Mouse (Mus musculus): ENCODE measurements around the gene Samd8. TPM values are rescaled to one million over a fixed set of nuclear protein-coding genes. Genes with fewer than 3 reads are reported as not detected.
A peak's percentile ranks its signal among the peaks of the same experiment; 100 is the strongest.

The Samd8 gene
- polyA plus RNA-seq (2016; fragmentation: Nextera tagmentation; extraction: Ambion mirVana), result 10.4 and 11.7 TPM in 2 replicates

DNA sequence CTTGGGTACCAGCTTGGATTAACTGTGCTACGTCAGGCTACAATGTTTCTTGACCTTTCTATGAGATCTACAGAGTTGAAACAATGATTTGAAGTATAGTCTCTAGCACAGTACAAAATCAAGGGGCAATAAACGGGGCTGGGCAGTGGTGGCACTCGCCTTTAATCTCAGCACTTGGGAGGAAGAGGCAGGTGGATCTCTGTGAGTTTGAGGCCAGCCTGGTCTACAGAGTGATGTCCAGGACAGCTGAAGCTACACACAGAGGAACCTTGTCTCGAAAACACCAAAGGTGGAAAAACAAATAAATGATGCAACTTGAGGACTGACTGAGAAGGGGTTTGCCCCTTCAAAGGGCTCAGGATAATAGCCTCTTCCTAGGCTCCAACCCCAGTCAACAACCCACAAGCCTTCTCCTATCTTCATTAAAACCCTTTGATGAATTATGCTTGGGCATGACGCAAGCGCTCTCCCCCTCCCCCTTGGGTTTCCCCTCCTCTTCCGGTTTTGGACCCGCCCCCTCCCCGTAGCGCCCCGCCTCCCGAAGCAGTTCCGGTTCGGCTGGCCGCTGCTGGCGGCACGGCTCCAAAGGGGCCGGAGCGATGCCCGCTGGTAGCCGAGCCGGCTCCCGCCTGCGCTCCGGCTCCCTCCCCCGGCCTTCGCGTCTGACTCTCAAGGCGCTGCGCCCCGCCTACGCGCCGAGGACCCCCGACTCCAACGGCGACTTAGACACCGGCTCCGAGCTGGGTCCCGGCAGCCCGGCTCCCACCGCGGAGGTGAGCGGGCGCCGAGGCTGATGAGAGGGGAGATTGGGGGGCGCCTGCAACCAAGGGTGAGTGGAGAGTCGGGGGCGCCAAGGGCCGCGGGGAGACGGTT, at the start of gene Samd8:
Gene Samd8 (plus strand): TSS at position 524 of the 873 bp plus-strand sequence.
- peak within 1 kb of the TSS; percentile 97 for H3K4me3 ChIP-seq (replicated peaks)
- no peaks in the 10 kb centered on the region for H3K36me3 ChIP-seq
- no peaks in the 10 kb centered on the region for H3K27me3 ChIP-seq
- WGBS, result 8% methylated on average over 47 of the region's 52 CpGs
- peak within 1 kb of the TSS; percentile 78 for H3K4me2 ChIP-seq
- no peaks in the 10 kb centered on the region for H3K9me3 ChIP-seq
- H3K4me1 ChIP-seq (replicated peaks), result peaks cover 18% of the 10 kb centered on the region
- H3K9ac ChIP-seq (replicated peaks), result peak within 1 kb of the TSS; percentile 79
- peak within 1 kb of the TSS; percentile 87 for H3K27ac ChIP-seq
- peak; percentile 79 for ATAC-seq (ENCODE audit: insufficient number of reproducible peaks, insufficient read depth, low FRiP score, low TSS enrichment, low read depth)

DNA sequence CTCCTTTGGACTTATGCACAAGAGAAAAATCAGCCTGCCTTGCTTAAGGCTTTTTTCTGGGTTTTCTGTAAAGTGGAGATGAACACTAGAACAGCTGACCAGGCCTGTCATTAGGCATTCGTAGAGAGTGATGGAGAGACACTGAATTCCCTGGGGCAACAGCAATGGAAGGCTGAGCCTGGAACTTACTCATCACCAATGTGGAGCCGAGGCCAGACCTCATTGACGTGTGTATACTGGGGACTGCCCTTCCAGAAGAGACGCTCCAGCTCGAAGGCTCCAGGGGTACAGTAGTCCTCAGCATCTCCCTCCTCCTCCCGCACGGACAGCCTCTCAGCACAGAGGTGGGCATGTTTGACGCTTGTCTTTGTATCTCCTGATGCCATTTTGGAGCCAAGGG, 47.6 kb upstream of the Samd8 start:
- H3K27me3 ChIP-seq, result no peaks in the 10 kb centered on the region
- 90% methylated on average over 8 of the region's 8 CpGs for WGBS
- H3K4me1 ChIP-seq (replicated peaks), result peaks cover 22% of the 10 kb centered on the region
- no peaks in the 10 kb centered on the region for H3K9me3 ChIP-seq
- no peaks in the 10 kb centered on the region for H3K36me3 ChIP-seq
- H3K9ac ChIP-seq (replicated peaks), result no peak overlapping the region
- H3K4me2 ChIP-seq, result no peak overlapping the region
- no peak for ATAC-seq (ENCODE audit: insufficient number of reproducible peaks, insufficient read depth, low FRiP score, low TSS enrichment, low read depth)
- H3K27ac ChIP-seq, result no peak overlapping the region
- no peak overlapping the region for H3K4me3 ChIP-seq (replicated peaks)

DNA sequence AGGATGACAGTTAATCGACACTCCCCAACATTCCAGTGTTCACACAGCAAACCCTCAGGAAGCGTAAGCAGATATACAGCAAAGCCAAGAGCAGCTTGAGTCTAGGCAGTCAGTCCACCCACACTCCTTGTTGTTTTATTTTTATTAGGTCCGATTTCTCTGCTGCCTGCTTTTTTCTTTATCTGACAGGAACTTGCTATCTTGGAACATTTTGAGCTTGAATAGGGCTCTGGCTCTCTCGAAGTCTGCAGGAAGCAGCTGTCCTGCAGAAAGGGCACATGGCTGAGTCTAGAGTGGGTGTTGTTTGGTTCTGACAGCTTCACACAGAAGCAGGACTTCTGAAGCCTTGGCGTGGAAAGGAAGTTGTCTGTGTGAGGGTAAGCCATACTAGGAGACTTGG, 47.1 kb upstream of the Samd8 start:
- no peak for ATAC-seq (ENCODE audit: insufficient number of reproducible peaks, insufficient read depth, low FRiP score, low TSS enrichment, low read depth)

DNA sequence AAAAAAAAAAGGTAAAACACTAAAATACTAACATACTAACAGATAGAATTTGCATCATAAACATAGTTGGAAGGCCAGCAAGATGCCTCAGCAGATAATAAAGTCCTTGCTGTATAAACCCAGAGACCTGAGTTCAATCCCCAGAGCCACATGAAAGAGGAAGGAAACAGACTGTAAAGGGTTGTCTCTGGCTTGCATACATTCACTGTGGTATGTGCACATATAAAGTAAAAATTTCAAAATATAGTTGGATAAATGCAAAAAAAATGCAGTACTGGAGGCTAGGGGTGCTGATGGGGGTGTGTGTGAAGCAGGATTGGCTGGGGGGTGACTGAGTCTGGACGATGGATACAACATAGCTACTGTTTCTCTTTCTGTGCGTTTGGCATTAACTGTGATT, 44.9 kb upstream of the Samd8 start:
- Histone ChIP-seq H3K36me3 (no peaks in the 10 kb centered on the region), H3K4me2 (no peak overlapping the region), H3K9me3 (no peaks in the 10 kb centered on the region), H3K9ac (replicated peaks) (no peak overlapping the region), H3K4me3 (replicated peaks) (no peak overlapping the region), H3K4me1 (replicated peaks) (peaks cover 20% of the 10 kb centered on the region), H3K27me3 (no peaks in the 10 kb centered on the region), H3K27ac (no peak overlapping the region; the same call in 1 of the 2 replicates)
- WGBS, result 95% methylated on average over 2 of the region's 2 CpGs
- no peak for ATAC-seq (ENCODE audit: insufficient number of reproducible peaks, insufficient read depth, low FRiP score, low TSS enrichment, low read depth)

More for the DNA sequence above, 47.1 kb upstream of the Samd8 start:
- no peaks in the 10 kb centered on the region for H3K9me3 ChIP-seq
- H3K4me3 ChIP-seq (replicated peaks), result no peak overlapping the region
- 79% methylated on average over 5 of the region's 5 CpGs for WGBS
- H3K36me3 ChIP-seq, result no peaks in the 10 kb centered on the region
- H3K27me3 ChIP-seq, result no peaks in the 10 kb centered on the region
- peaks cover 16% of the 10 kb centered on the region for H3K4me1 ChIP-seq (replicated peaks)
- H3K9ac ChIP-seq (replicated peaks), result no peak overlapping the region
- no peak overlapping the region for H3K4me2 ChIP-seq
- no peak overlapping the region for H3K27ac ChIP-seq

DNA sequence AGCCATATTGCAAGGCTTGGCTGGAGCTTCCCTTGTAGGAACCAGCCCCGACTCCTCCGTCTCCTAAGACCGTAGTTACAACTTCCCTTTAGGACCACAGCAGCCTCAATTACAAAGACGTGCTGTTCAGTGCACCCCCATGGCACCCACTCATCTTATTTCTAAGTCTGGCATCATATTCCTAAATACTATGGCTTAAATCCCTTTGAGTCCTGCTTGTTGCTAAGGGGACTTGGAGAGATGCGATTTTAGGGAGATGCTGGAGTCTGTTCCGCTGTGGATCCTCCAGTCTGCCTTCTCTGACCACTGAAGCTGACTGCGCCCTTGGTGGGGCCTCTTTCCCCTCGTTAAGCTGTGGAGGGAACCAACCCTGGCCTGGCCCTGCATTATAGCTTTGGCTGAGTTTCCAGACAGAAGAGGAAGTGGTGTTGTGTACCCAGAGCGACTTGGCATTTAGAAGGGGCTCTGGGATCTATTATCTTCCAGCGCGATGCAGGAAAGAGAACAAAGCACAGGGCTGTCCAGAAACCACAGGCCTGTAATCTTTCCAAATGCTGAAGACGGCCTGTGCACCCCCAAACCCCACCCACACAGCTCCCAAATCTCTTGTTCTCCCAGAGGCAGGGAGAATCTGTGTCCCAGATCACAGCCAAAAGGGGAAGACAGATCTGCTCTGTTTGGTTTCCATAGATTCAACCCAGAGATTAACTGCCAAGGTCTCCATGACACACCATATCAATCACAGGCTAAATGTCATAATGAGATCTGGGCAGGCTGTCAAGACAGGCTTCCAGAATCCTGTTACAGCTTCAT, 43.4 kb upstream of the Samd8 start:
- 44% methylated on average over 12 of the region's 12 CpGs for WGBS
- peak; percentile 72; the same call in 1 of the 2 replicates for ATAC-seq (ENCODE audit: insufficient number of reproducible peaks, insufficient read depth, low FRiP score, low TSS enrichment, low read depth)
- peak overlapping the region; percentile 90 for H3K27ac ChIP-seq
- no peaks in the 10 kb centered on the region for H3K36me3 ChIP-seq
- H3K27me3 ChIP-seq, result no peaks in the 10 kb centered on the region
- no peak overlapping the region for H3K9ac ChIP-seq (replicated peaks)
- no peaks in the 10 kb centered on the region for H3K9me3 ChIP-seq
- H3K4me1 ChIP-seq (replicated peaks), result peaks cover 26% of the 10 kb centered on the region
- H3K4me3 ChIP-seq (replicated peaks), result no peak overlapping the region
- no peak overlapping the region for H3K4me2 ChIP-seq

DNA sequence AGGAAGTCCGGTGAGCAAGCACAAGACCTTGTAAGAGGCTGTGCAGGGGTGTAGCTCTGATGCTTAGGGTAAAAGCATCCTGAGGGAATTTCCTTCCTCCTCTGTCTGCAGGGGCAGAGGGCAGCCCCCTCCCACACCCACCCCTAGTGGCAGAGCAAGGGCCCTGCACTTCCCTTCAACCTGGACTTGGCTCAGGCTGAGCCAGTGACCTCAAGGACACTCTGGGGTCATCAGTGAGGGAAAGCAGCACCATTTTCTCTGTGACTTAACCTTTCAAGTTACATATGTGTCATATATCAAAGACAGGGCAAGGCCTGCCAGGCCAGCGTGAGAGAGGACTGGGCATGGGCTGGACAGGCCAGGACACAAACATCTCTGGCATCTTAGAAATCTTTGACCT, 40.8 kb upstream of the Samd8 start:
- ATAC-seq (ENCODE audit: insufficient number of reproducible peaks, insufficient read depth, low FRiP score, low TSS enrichment, low read depth), result no peak
- Histone ChIP-seq H3K27me3 (no peaks in the 10 kb centered on the region), H3K4me3 (replicated peaks) (no peak overlapping the region), H3K9me3 (no peaks in the 10 kb centered on the region), H3K4me2 (no peak overlapping the region), H3K36me3 (no peaks in the 10 kb centered on the region), H3K9ac (replicated peaks) (no peak overlapping the region), H3K4me1 (replicated peaks) (peaks cover 28% of the 10 kb centered on the region), H3K27ac (no peak overlapping the region)
- 45% methylated on average over 2 of the region's 2 CpGs for WGBS

DNA sequence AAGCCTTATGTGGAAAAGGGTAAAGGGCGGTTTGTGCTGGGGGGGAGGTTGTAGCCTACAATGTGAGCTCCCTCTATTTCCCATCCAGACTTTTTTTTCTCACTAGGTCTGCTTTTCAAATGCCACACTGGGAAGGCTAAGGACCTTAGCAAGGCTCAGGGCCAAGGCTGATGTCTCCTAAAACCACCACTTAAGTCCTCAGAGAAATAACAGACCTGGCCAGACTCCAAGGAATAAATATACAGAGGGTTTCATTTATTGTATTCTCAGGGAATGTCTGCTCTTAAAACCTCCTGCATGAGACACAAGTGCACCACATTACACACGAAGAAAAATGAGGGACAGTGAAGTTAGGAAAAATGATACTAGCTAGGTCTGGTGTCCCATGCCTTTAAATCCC, 39.1 kb upstream of the Samd8 start:
- Histone ChIP-seq H3K9ac (replicated peaks) (no peak overlapping the region), H3K4me2 (no peak overlapping the region), H3K27ac (peak overlapping the region; percentile 60), H3K4me1 (replicated peaks) (peaks cover 31% of the 10 kb centered on the region), H3K9me3 (no peaks in the 10 kb centered on the region), H3K27me3 (no peaks in the 10 kb centered on the region), H3K36me3 (no peaks in the 10 kb centered on the region), H3K4me3 (replicated peaks) (no peak overlapping the region)
- ATAC-seq (ENCODE audit: insufficient number of reproducible peaks, insufficient read depth, low FRiP score, low TSS enrichment, low read depth), result no peak
- 69% methylated on average over 2 of the region's 2 CpGs for WGBS

DNA sequence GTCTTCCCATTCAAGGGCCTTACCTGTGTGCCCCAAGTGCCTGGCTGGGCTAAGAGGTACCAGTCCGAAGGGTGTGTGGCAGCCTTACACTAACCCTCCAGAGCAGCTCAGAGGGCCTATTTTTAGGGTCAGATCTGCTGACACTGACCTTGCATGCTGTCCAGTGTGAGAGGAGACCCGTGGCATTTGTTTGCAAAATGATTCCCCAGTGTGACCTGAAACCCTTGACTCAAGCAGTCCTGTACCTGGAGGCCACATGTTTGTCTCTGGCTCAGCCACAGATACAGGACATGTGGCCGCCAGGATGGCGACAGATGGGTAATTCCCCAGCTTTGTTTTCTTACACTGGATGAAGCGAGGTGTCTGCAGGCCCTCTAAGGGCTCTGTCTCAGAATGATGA, 35.8 kb upstream of the Samd8 start, which contains the start of gene Dupd1:
Gene Dupd1 (minus strand): TSS at position 91 of the 400 bp plus-strand sequence.
- Histone ChIP-seq H3K27me3 (no peaks in the 10 kb centered on the region), H3K36me3 (no peaks in the 10 kb centered on the region), H3K9me3 (no peaks in the 10 kb centered on the region), H3K27ac (no peak within 1 kb of the TSS), H3K4me2 (no peak within 1 kb of the TSS), H3K9ac (replicated peaks) (no peak within 1 kb of the TSS), H3K4me1 (replicated peaks) (peaks cover 25% of the 10 kb centered on the region), H3K4me3 (replicated peaks) (no peak within 1 kb of the TSS)
- no peak for ATAC-seq (ENCODE audit: insufficient number of reproducible peaks, insufficient read depth, low FRiP score, low TSS enrichment, low read depth)
- 62% methylated on average over 5 of the region's 5 CpGs for WGBS

DNA sequence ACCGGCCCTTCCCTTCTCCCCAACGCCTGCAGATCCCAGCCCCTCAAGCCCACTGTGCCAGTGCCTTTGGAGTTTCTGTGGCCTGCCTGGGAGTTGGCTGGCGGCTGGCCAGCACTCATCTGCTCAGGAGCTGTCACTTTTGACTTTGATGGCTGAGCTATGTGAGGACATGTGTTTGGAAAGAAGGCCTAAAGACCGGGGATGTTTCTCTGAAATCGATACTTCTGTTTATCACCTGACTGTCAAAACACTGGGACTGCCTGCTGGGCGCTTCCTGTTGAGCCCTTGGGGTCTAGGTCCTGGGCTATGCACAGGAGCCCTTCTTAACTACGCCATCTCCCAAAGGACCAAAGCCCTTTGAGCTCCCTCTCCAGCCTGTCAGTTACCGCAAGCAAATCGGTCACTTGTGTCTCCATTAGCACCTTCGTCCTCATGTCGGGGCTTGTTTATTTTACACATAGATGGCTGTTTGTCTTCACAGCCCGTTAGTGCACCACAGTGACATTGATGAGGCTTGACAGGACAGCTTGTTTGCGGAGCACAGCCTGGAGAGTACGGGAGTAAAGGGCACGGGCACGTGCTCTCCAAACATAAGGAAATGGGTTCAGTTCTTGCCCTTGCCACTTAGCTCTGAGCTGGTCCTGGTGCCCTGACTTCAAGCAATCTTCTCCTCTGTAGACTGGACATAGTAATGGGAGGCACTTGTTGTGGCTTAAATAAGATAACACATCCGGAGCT, 30.5 kb upstream of the Samd8 start:
- no peak overlapping the region for H3K9ac ChIP-seq (replicated peaks)
- no peaks in the 10 kb centered on the region for H3K36me3 ChIP-seq
- H3K4me1 ChIP-seq (replicated peaks), result peaks cover 29% of the 10 kb centered on the region
- WGBS, result 26% methylated on average over 17 of the region's 17 CpGs
- no peak overlapping the region for H3K4me3 ChIP-seq (replicated peaks)
- H3K27ac ChIP-seq, result peak overlapping the region; percentile 79
- ATAC-seq (ENCODE audit: insufficient number of reproducible peaks, insufficient read depth, low FRiP score, low TSS enrichment, low read depth), result no peak
- H3K4me2 ChIP-seq, result peak overlapping the region; percentile 15; the same call in 1 of the 2 replicates
- 0 out of 2 replicates have a peak, but pooled peaks cover 12% of the 10 kb centered on the region for H3K9me3 ChIP-seq
- no peaks in the 10 kb centered on the region for H3K27me3 ChIP-seq

DNA sequence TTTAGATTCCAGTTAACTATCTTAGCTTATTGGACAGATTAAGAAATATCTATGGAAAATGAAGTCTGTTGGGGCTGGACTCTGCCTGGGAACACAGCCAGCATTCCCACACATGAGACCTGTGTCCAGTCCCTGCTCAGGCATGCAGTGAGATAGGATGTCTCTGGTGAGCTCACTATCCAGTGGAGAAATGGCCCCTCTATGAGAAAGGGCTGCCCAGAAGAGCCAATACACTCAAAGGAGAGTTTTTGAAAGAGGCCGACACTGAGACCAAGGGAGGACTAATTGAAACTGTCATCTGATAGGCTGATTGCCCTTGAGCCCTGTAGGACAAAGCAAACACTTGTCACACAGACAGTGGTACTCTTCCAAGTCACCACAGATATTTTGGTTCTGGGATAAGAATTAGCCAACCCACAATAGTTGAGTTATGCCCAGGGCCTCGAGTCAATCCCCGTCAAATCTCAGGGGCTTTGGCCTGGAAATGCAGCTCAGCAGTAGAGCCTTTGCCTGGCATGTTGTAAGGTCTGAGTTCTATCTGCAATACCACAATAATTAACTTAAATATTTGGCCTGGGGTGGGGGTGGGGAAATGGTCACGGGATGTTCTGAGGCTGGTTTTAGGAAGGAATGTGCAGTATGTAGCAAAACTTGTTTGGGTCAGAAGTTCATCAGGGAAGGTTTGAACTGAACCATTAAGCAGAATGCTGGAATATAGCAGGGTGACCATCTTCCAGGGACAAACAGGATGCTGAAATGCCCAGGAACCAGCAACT, 29.7 kb upstream of the Samd8 start:
- Histone ChIP-seq H3K36me3 (no peaks in the 10 kb centered on the region), H3K4me2 (no peak overlapping the region), H3K9me3 (0 out of 2 replicates have a peak, but pooled peaks cover 12% of the 10 kb centered on the region), H3K4me3 (replicated peaks) (no peak overlapping the region), H3K27ac (no peak overlapping the region), H3K27me3 (no peaks in the 10 kb centered on the region), H3K4me1 (replicated peaks) (peaks cover 29% of the 10 kb centered on the region), H3K9ac (replicated peaks) (no peak overlapping the region)
- no peak for ATAC-seq (ENCODE audit: insufficient number of reproducible peaks, insufficient read depth, low FRiP score, low TSS enrichment, low read depth)
- WGBS, result 83% methylated on average over 4 of the region's 4 CpGs
